Mouse (Mus musculus): ENCODE measurements around the gene Sgca. TPM values are rescaled to one million over a fixed set of nuclear protein-coding genes. Genes with fewer than 3 reads are reported as not detected.

Gene Sgca
- polyA plus RNA-seq, 1 experiment, result 54.4 TPM

DNA sequence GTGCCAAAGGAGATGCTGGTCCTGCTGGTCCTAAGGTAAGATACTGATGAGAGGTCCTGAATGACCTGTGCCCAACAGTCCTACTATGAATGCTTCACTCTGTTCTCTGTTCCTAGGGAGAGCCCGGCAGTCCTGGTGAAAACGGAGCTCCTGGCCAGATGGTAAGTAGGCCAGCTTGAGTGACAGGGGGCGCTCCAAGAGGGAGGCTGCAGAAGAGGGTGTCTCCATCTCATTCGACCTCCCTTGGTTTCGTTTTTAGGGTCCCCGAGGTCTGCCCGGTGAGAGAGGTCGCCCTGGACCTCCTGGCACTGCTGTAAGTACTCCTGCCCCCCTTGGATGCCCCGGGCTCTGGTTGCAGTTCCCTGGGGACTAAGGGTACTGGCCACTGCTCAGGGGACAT, 35.0 kb downstream of the Sgca start:
- 52% methylated on average over 9 of the region's 9 CpGs for WGBS
- TF ChIP-seq CTCF (IDR thresholded peaks at IDR 0.05; ENCODE audit: insufficient read depth, low read length) (no peak), POLR2A (IDR thresholded peaks at IDR 0.05; ENCODE audit: borderline replicate concordance, extremely low read depth, low read depth, low read length) (no peak)
- no peak for DNase-seq
- no peak overlapping the region for H3K4me3 ChIP-seq (replicated peaks; ENCODE audit: extremely low read depth, low read depth, low read length)
- no peaks in the 10 kb centered on the region; the same call in 1 of the 2 replicates for H3K4me1 ChIP-seq (ENCODE audit: control insufficient read depth, insufficient read depth, low read length)

DNA sequence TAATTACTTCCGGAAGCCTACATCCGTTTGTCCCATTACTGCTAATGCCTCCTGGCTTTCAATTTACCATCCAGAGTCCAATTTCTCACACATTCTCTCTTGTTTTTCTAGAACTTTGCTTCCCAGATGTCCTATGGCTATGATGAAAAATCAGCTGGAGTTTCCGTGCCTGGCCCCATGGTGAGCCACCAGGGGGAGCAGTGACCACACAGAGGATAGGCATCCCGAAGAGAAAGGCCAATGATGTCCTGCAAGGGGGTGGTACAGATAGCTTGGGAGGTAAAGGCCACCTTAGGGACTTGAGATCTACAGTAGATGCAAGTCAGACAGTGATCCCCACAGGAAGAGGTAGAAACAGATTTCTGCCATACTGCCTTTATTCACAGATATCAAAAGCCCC, 36.8 kb downstream of the Sgca start:
- peak; percentile 73 for DNase-seq
- TF ChIP-seq CTCF (IDR thresholded peaks at IDR 0.05; ENCODE audit: insufficient read depth, low read length) (peak; percentile 91), POLR2A (IDR thresholded peaks at IDR 0.05; ENCODE audit: borderline replicate concordance, extremely low read depth, low read depth, low read length) (no peak)
- 17% methylated on average over 4 of the region's 4 CpGs for WGBS
- Histone ChIP-seq H3K4me3 (replicated peaks; ENCODE audit: extremely low read depth, low read depth, low read length) (no peak overlapping the region), H3K4me1 (ENCODE audit: control insufficient read depth, insufficient read depth, low read length) (no peaks in the 10 kb centered on the region; the same call in 1 of the 2 replicates)

DNA sequence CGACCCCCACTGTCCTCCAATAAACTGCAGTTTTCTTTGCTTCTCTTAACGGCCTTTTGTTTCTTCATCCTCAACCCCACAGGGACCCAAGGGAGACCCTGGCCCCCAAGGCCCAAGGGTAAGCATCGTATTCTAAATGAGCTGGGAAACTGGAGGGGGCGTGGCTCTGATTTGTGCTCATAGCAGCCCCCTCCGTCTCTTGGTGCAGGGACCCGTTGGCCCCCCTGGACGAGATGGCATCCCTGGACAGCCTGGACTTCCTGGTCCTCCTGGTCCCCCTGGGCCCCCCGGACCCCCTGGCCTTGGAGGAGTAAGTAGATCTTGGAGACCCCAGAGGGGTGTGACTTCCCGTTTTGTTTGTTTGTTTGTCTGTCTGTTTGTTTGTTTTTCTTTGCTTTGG, 37.8 kb downstream of the Sgca start:
- 18% methylated on average over 9 of the region's 9 CpGs for WGBS
- TF ChIP-seq CTCF (IDR thresholded peaks at IDR 0.05; ENCODE audit: insufficient read depth, low read length) (no peak), POLR2A (IDR thresholded peaks at IDR 0.05; ENCODE audit: borderline replicate concordance, extremely low read depth, low read depth, low read length) (no peak)
- no peaks in the 10 kb centered on the region; the same call in 1 of the 2 replicates for H3K4me1 ChIP-seq (ENCODE audit: control insufficient read depth, insufficient read depth, low read length)
- H3K4me3 ChIP-seq (replicated peaks; ENCODE audit: extremely low read depth, low read depth, low read length), result no peak overlapping the region
- DNase-seq, result no peak

DNA sequence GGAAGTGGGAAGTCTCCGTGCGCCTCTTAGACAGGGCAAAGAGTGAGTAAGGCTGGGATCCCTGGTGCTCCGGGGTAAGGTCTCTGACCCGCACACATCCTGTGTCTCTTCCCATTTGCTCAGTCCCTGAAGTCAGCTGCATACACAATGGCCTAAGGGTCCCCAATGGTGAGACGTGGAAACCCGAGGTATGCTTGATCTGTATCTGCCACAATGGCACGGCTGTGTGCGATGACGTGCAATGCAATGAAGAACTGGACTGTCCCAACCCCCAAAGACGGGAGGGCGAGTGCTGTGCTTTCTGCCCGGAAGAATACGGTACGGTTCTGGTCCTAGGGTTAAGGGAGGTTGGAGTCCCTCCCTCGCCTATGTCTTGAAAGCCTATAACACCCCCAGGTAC, 38.3 kb downstream of the Sgca start:
- Histone ChIP-seq H3K4me1 (ENCODE audit: control insufficient read depth, insufficient read depth, low read length) (no peaks in the 10 kb centered on the region; the same call in 1 of the 2 replicates), H3K4me3 (replicated peaks; ENCODE audit: extremely low read depth, low read depth, low read length) (peak overlapping the region; percentile 1)
- TF ChIP-seq POLR2A (IDR thresholded peaks at IDR 0.05; ENCODE audit: borderline replicate concordance, extremely low read depth, low read depth, low read length) (no peak), CTCF (IDR thresholded peaks at IDR 0.05; ENCODE audit: insufficient read depth, low read length) (no peak)
- no peak for DNase-seq
- 4% methylated on average over 15 of the region's 15 CpGs for WGBS

DNA sequence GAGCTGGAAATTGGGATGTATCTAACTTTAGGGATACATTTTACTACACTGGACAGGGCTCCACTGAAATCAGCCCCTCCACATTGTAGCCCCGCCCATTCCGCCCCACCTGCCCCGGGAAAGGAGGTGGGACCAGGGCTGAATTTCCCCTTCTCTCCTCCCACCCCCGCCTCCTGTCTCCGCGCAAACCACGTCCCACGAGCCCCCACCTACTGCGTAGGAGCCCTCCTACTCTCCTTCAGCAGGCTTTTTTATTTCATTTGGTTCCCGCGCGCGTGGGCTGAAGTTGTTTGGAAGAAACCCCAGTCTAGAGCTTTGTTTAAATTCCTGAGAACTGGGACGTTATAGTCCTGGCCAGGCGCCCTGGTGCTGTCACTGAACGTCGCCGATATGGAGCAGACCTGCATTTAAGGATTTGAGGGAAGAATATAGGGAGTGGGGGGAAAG, 38.8 kb downstream of the Sgca start:
- no peak overlapping the region for H3K4me3 ChIP-seq (replicated peaks; ENCODE audit: extremely low read depth, low read depth, low read length)
- no peak for TF ChIP-seq CTCF (IDR thresholded peaks at IDR 0.05; ENCODE audit: insufficient read depth, low read length)
- TF ChIP-seq POLR2A (IDR thresholded peaks at IDR 0.05; ENCODE audit: borderline replicate concordance, extremely low read depth, low read depth, low read length), result no peak

DNA sequence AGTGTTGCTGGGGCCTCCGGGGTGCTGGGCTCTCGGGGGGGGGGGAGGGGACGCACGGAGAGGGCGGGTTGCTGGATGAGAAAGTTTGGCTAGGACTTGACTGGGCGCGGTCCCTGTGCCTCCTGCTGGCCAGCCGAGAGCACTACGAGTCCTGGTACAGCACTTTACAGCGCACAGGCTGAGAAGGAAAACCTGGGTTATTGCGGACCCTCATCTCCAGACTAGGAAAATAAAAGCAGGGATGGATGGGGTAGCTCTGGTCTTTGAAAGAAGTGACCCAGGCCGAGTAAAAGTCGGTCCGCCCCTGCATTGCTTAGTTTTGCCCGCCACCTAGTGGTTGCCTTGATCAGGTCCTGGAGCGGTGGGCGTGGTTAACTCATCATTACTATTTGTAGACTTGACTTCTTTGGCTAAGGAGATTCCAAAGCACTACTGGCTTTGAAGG, 39.3 kb downstream of the Sgca start:
- TF ChIP-seq CTCF (IDR thresholded peaks at IDR 0.05; ENCODE audit: insufficient read depth, low read length), result peak; percentile 74
- TF ChIP-seq POLR2A (IDR thresholded peaks at IDR 0.05; ENCODE audit: borderline replicate concordance, extremely low read depth, low read depth, low read length), result no peak
- 1% methylated on average over 17 of the region's 17 CpGs for WGBS
- Histone ChIP-seq H3K4me1 (ENCODE audit: control insufficient read depth, insufficient read depth, low read length) (no peaks in the 10 kb centered on the region; the same call in 1 of the 2 replicates), H3K4me3 (replicated peaks; ENCODE audit: extremely low read depth, low read depth, low read length) (peak overlapping the region; percentile 57)
- peak; percentile 91 for DNase-seq

More for the DNA sequence above, 38.8 kb downstream of the Sgca start:
- WGBS, result 2% methylated on average over 18 of the region's 18 CpGs
- H3K4me1 ChIP-seq (ENCODE audit: control insufficient read depth, insufficient read depth, low read length), result no peaks in the 10 kb centered on the region; the same call in 1 of the 2 replicates
- no peak for DNase-seq

DNA sequence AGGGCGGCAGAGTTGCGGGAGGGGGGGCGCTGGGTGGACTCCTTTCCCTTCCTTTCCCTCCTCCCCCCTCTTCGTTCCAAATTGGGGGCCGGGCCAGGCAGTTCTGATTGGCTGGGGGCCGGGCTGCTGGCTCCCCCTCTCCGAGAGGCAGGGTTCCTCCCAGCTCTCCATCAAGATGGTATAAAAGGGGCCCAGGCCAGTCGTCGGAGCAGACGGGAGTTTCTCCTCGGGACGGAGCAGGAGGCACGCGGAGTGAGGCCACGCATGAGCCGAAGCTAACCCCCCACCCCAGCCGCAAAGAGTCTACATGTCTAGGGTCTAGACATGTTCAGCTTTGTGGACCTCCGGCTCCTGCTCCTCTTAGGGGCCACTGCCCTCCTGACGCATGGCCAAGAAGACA, 40.1 kb downstream of the Sgca start, which contains the start of gene Col1a1:
Gene Col1a1, plus strand, starts transcription at position 180 of the 400 bp plus-strand sequence.
- peak; percentile 97 for TF ChIP-seq POLR2A (IDR thresholded peaks at IDR 0.05; ENCODE audit: borderline replicate concordance, extremely low read depth, low read depth, low read length)
- no peak for TF ChIP-seq CTCF (IDR thresholded peaks at IDR 0.05; ENCODE audit: insufficient read depth, low read length)
- no peaks in the 10 kb centered on the region; the same call in 1 of the 2 replicates for H3K4me1 ChIP-seq (ENCODE audit: control insufficient read depth, insufficient read depth, low read length)
- peak; percentile 36 for DNase-seq
- H3K4me3 ChIP-seq (replicated peaks; ENCODE audit: extremely low read depth, low read depth, low read length), result peak within 1 kb of the TSS; percentile 71
- WGBS, result 27% methylated on average over 19 of the region's 19 CpGs

DNA sequence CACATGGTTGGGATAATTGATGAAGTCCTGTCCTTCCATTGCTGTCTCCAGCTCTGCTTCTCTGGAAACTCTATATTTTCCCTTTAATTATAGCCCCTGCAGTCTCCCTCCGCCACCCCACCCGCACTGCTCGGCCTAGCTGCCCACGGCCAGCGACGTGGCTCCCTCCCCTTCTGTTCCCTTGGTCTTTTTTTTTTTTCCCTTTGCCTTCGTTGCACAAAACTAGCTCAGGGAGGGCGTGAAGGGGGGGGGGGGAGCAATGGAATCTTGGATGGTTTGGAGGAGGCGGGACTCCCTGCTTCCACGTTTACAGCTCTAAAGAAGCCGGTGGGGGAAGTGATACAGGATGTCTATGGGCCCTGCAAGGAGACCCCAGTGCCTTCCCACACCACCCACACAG, 41.6 kb downstream of the Sgca start:
- TF ChIP-seq CTCF (IDR thresholded peaks at IDR 0.05; ENCODE audit: insufficient read depth, low read length) (no peak), POLR2A (IDR thresholded peaks at IDR 0.05; ENCODE audit: borderline replicate concordance, extremely low read depth, low read depth, low read length) (no peak)
- no peak for DNase-seq
- WGBS, result 42% methylated on average over 11 of the region's 11 CpGs
- no peak overlapping the region for H3K4me3 ChIP-seq (replicated peaks; ENCODE audit: extremely low read depth, low read depth, low read length)
- no peaks in the 10 kb centered on the region; the same call in 1 of the 2 replicates for H3K4me1 ChIP-seq (ENCODE audit: control insufficient read depth, insufficient read depth, low read length)

DNA sequence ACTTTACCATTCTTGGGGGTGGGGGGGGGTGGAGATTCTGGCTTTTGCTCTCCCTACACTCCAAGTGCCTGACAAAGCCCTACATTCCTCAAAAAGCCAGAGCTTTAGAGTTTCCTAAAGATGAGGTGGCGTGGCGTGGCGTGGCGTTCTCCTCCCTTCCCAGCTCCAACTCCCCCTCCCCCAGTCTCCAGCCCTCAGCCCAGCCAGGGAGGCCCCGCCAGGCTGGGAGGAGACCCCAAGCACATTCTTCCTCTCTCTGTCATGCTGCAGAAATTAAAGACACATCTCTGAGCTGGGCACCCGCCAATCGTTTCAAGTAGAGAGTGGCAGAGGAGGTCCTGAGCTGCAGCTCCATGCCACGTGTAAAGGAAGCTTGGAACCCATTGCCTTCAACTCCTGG, 42.5 kb downstream of the Sgca start:
- WGBS, result 21% methylated on average over 8 of the region's 8 CpGs
- H3K4me1 ChIP-seq (ENCODE audit: control insufficient read depth, insufficient read depth, low read length), result peaks cover 3% of the 10 kb centered on the region; the same call in 1 of the 2 replicates
- no peak for TF ChIP-seq CTCF (IDR thresholded peaks at IDR 0.05; ENCODE audit: insufficient read depth, low read length)
- TF ChIP-seq POLR2A (IDR thresholded peaks at IDR 0.05; ENCODE audit: borderline replicate concordance, extremely low read depth, low read depth, low read length), result no peak
- no peak for DNase-seq
- no peak overlapping the region for H3K4me3 ChIP-seq (replicated peaks; ENCODE audit: extremely low read depth, low read depth, low read length)

DNA sequence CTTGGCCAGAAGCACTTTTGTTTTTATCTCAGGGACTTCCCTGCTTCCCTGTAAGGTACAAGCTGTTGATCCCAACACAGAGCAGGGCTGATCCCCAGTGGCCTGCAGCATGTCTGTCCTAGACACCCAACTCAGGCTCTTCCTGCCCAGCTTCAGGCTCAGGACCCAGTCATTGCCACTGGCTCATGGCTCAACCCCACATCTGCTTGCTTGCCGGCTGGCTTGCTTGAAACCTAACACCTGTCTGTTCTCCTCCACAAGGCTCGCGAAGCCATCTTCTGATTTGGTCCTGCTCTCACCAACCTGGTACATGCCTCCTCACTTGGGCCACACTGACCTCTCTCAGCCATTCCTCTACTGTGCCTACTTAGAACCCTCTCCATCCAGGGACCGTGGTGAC, 46.0 kb downstream of the Sgca start:
- TF ChIP-seq CTCF (IDR thresholded peaks at IDR 0.05; ENCODE audit: insufficient read depth, low read length) (no peak), POLR2A (IDR thresholded peaks at IDR 0.05; ENCODE audit: borderline replicate concordance, extremely low read depth, low read depth, low read length) (no peak)

More for the DNA sequence above, 46.0 kb downstream of the Sgca start:
- no peak for DNase-seq
- no peak overlapping the region for H3K4me3 ChIP-seq (replicated peaks; ENCODE audit: extremely low read depth, low read depth, low read length)
- 46% methylated on average over 4 of the region's 4 CpGs for WGBS
- peaks cover 3% of the 10 kb centered on the region; the same call in 1 of the 2 replicates for H3K4me1 ChIP-seq (ENCODE audit: control insufficient read depth, insufficient read depth, low read length)

All from lung, adult 2 months (tissue).